Mouse (Mus musculus) stomach, postnatal 0 days (tissue): ENCODE data around the gene Mettl7a1. TPM values are rescaled to one million over a fixed set of nuclear protein-coding genes. Genes with fewer than 3 reads are reported as not detected.
A peak's percentile ranks its signal among the peaks of the same experiment; 100 is the strongest.

Experiments used
- ATAC-seq: fragments of 200-750 bp; cut with Nextera tagmentation; 2 replicates; pipeline ENCODE4 v1.8.0; 2017; ENCODE audit not compliant: low FRiP score, low TSS enrichment
- DNase-seq: peaks from one replicate; pipeline ENCODE4 v3.0.0-alpha.2; 2016; ENCODE audit warnings: low spot score
- H3K27ac ChIP-seq: fragments of 300-500 bp; sonication (generic); replicated peaks from 2 replicates; pipeline ENCODE4 v1.5.1; 2014; ENCODE audit warnings: mild to moderate bottlenecking, control low read depth
- H3K27me3 ChIP-seq: fragments of 300-500 bp; sonication (generic); 2 replicates; pipeline ENCODE4 v1.6.1; 2014; ENCODE audit warnings: low read length; ENCODE audit not compliant: control insufficient read depth, insufficient read depth
- H3K36me3 ChIP-seq: fragments of 300-500 bp; sonication (generic); 2 replicates; pipeline ENCODE4 v1.6.1; 2014; ENCODE audit warnings: low read length, mixed read lengths; ENCODE audit not compliant: control insufficient read depth, insufficient read depth
- H3K4me1 ChIP-seq: fragments of 300-500 bp; sonication (generic); replicated peaks from 2 replicates; pipeline ENCODE4 v1.6.1; 2014; ENCODE audit warnings: antibody characterized with exemption; ENCODE audit not compliant: control insufficient read depth, insufficient read depth
- H3K4me2 ChIP-seq: fragments of 300-500 bp; sonication (generic); replicated peaks from 2 replicates; pipeline ENCODE4 v1.6.1; 2014; ENCODE audit warnings: low read depth, mild to moderate bottlenecking, control low read depth, moderate library complexity
- H3K4me3 ChIP-seq: fragments of 300-500 bp; sonication (generic); 2 replicates; pipeline ENCODE4 v1.5.1; 2014; ENCODE audit warnings: low read depth, low read length, control low read depth
- H3K9ac ChIP-seq: fragments of 300-500 bp; sonication (generic); 2 replicates; pipeline ENCODE4 v1.6.1; 2014; ENCODE audit warnings: mild to moderate bottlenecking, low read length, control low read depth, mixed read lengths
- H3K9me3 ChIP-seq: fragments of 300-500 bp; sonication (generic); 2 replicates; pipeline ENCODE4 v1.6.1; 2016; ENCODE audit warnings: low read length; ENCODE audit not compliant: control insufficient read depth
- CTCF ChIP-seq: IDR thresholded peaks from 2 replicates; pipeline ENCODE4 v1.5.1; 2016; ENCODE audit warnings: antibody characterized with exemption, low read depth, mild to moderate bottlenecking, moderate library complexity
- EP300 ChIP-seq: optimal IDR thresholded peaks from 2 replicates; pipeline ENCODE3; 2016; ENCODE audit warnings: antibody characterized with exemption
- WGBS: fragments of 180-500 bp; shearing (Covaris S2); extraction: QIAGEN DNeasy Blood & Tissue Kit; methylation state at CpG from one replicate; pipeline ENCODE4 v1.1.7; 2014; 5-methylcytosine and 5-hydroxymethylcytosine counted together
- polyA plus RNA-seq: library from polyadenylated mRNA; unstranded; fragments of >200 nt; fragmentation: Nextera tagmentation; extraction: Ambion mirVana; gene quantifications from 2 replicates; pipeline ENCODE4 v1.2.1, GENCODE M21; 2015

Mettl7a1 gene
- polyA plus RNA-seq, 1 experiment from 2014 or later, result 9.1 TPM

GRCm38 (mm10) chr15:100292326-100292725, 11.6 kb upstream of the Mettl7a1 start:
- ATAC-seq, result no peak
- Histone ChIP-seq H3K27ac (no peak overlapping the region), H3K9ac (no peak overlapping the region), H3K4me2 (no peak overlapping the region), H3K4me1 (no peaks in the 10 kb centered on the region), H3K36me3 (no peaks in the 10 kb centered on the region), H3K9me3 (no peaks in the 10 kb centered on the region), H3K27me3 (no peaks in the 10 kb centered on the region), H3K4me3 (no peak overlapping the region)
- DNase-seq, result no peak
- 44% methylated on average over 7 of the region's 7 CpGs for WGBS
- TF ChIP-seq CTCF, result no peak
- TF ChIP-seq EP300, result no peak

- WGBS, result 85% methylated on average over 5 of the region's 5 CpGs
- DNase-seq (no peak), ATAC-seq (no peak)
- Histone ChIP-seq H3K4me2 (no peak overlapping the region), H3K27ac (no peak overlapping the region), H3K9me3 (no peaks in the 10 kb centered on the region), H3K36me3 (no peaks in the 10 kb centered on the region), H3K27me3 (no peaks in the 10 kb centered on the region), H3K9ac (no peak overlapping the region), H3K4me1 (no peaks in the 10 kb centered on the region), H3K4me3 (no peak overlapping the region)
- no peak for TF ChIP-seq EP300
- TF ChIP-seq CTCF, result no peak
Observed at GRCm38 (mm10) chr15:100297856-100298255, 6.1 kb upstream of the Mettl7a1 start.

- 72% methylated on average over 6 of the region's 6 CpGs for WGBS
Observed at GRCm38 (mm10) chr15:100300499-100300898, 3.4 kb upstream of the Mettl7a1 start.

GRCm38 (mm10) chr15:100301556-100301955, 2.4 kb upstream of the Mettl7a1 start:
- WGBS, result 84% methylated on average over 15 of the region's 15 CpGs
- H3K4me2 ChIP-seq, result no peak overlapping the region

More at GRCm38 (mm10) chr15:100300499-100300898, 3.4 kb upstream of the Mettl7a1 start:
- peaks cover 3% of the 10 kb centered on the region; the same call in 1 of the 2 replicates for H3K4me1 ChIP-seq
- no peaks in the 10 kb centered on the region for H3K27me3 ChIP-seq
- H3K4me3 ChIP-seq, result no peak overlapping the region
- TF ChIP-seq CTCF (no peak), EP300 (no peak)
- no peaks in the 10 kb centered on the region for H3K9me3 ChIP-seq
- DNase-seq (no peak), ATAC-seq (no peak)
- no peak overlapping the region for H3K4me2 ChIP-seq
- H3K9ac ChIP-seq, result no peak overlapping the region
- H3K36me3 ChIP-seq, result no peaks in the 10 kb centered on the region
- no peak overlapping the region for H3K27ac ChIP-seq

GRCm38 (mm10) chr15:100303428-100304018, 417 bp upstream of the Mettl7a1 start:
- DNase-seq, result no peak
- H3K4me2 ChIP-seq, result peak overlapping the region; percentile 80

More at GRCm38 (mm10) chr15:100301556-100301955, 2.4 kb upstream of the Mettl7a1 start:
- ATAC-seq (no peak), DNase-seq (no peak)
- Histone ChIP-seq H3K4me3 (no peak overlapping the region), H3K27me3 (no peaks in the 10 kb centered on the region), H3K9ac (no peak overlapping the region), H3K4me1 (peaks cover 3% of the 10 kb centered on the region; the same call in 1 of the 2 replicates), H3K9me3 (no peaks in the 10 kb centered on the region), H3K27ac (no peak overlapping the region), H3K36me3 (no peaks in the 10 kb centered on the region)
- TF ChIP-seq EP300 (no peak), CTCF (no peak)

GRCm38 (mm10) chr15:100306201-100306600, 2.3 kb downstream of the Mettl7a1 start:
- Histone ChIP-seq H3K4me1 (peaks cover 3% of the 10 kb centered on the region; the same call in 1 of the 2 replicates), H3K4me3 (no peak overlapping the region), H3K4me2 (no peak overlapping the region), H3K9me3 (no peaks in the 10 kb centered on the region), H3K27me3 (no peaks in the 10 kb centered on the region), H3K9ac (no peak overlapping the region), H3K27ac (no peak overlapping the region), H3K36me3 (no peaks in the 10 kb centered on the region)
- ATAC-seq (no peak), DNase-seq (no peak)
- no peak for TF ChIP-seq EP300
- WGBS, result 63% methylated on average over 2 of the region's 2 CpGs

More at GRCm38 (mm10) chr15:100303428-100304018, 417 bp upstream of the Mettl7a1 start:
- TF ChIP-seq CTCF (no peak), EP300 (no peak)
- no peaks in the 10 kb centered on the region for H3K9me3 ChIP-seq
- H3K4me1 ChIP-seq, result peaks cover 3% of the 10 kb centered on the region; the same call in 1 of the 2 replicates
- H3K27ac ChIP-seq, result peak overlapping the region; percentile 95
- no peaks in the 10 kb centered on the region for H3K36me3 ChIP-seq
- ATAC-seq, result no peak
- no peak overlapping the region for H3K9ac ChIP-seq
- no peaks in the 10 kb centered on the region for H3K27me3 ChIP-seq
- WGBS, result 32% methylated on average over 8 of the region's 8 CpGs
- H3K4me3 ChIP-seq, result no peak overlapping the region
